Mouse (Mus musculus): ENCODE data around the gene Map7d1. TPM values are rescaled to one million over a fixed set of nuclear protein-coding genes. Genes with fewer than 3 reads are reported as not detected.

Map7d1 gene
- polyA plus RNA-seq, 1 experiment = 47.3 TPM

DNA sequence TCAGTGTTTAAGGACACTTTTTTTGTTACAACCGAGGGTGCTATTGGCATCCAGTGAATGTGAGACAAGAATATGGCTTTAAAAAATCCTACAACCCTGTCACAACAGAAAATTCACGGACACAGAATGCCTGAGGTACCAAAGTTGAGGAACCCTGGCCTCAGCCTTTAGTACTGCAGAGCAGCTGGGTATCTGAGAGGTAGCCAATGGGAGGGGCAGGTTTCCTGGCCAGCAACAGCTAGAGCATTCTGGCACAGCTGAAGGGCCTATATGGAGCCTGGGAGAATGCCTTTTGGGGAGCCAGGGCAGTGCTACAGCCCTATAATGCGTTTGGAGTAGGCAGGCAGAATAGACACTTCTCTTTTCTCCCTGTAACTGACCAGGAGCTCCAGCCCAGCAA is 2.9 kb upstream of the Map7d1 start:
- 43% methylated on average over 3 of the region's 3 CpGs for WGBS
- Histone ChIP-seq H3K4me1 (ENCODE audit: control insufficient read depth, insufficient read depth, insufficient read length, low read length) (peaks cover 21% of the 10 kb centered on the region), H3K36me3 (ENCODE audit: control insufficient read depth, insufficient read depth, low read length) (no peaks in the 10 kb centered on the region), H3K4me3 (ENCODE audit: low read depth, low read length) (no peak overlapping the region), H3K27ac (ENCODE audit: insufficient read depth, low read depth, low read length) (peak overlapping the region; percentile 55), H3K27me3 (ENCODE audit: control insufficient read depth, insufficient read depth, low read length) (no peaks in the 10 kb centered on the region)
- TF ChIP-seq POLR2A (IDR thresholded peaks at IDR 0.05; ENCODE audit: low read depth, low read length) = no peak

GRCm38 (mm10) chr4:126256967-126257881 is 1.1 kb upstream of the Map7d1 start:
- H3K4me3 ChIP-seq (ENCODE audit: low read depth, low read length) = peak overlapping the region; percentile 88
- 17% methylated on average over 26 of the region's 26 CpGs for WGBS
- peaks cover 23% of the 10 kb centered on the region for H3K4me1 ChIP-seq (ENCODE audit: control insufficient read depth, insufficient read depth, insufficient read length, low read length)
- H3K36me3 ChIP-seq (ENCODE audit: control insufficient read depth, insufficient read depth, low read length) = no peaks in the 10 kb centered on the region
- H3K27me3 ChIP-seq (ENCODE audit: control insufficient read depth, insufficient read depth, low read length) = no peaks in the 10 kb centered on the region
- peak overlapping the region; percentile 81; the same call in 1 of the 2 replicates for H3K27ac ChIP-seq (ENCODE audit: insufficient read depth, low read depth, low read length)
- TF ChIP-seq CTCF (IDR thresholded peaks at IDR 0.05; ENCODE audit: extremely low read depth, insufficient read length, insufficient replicate concordance, low read depth, low read length) = no peak
- TF ChIP-seq POLR2A (IDR thresholded peaks at IDR 0.05; ENCODE audit: low read depth, low read length) = peak; percentile 34; the same call in 1 of the 2 replicates

GRCm38 (mm10) chr4:126255113-126256001 is 786 bp downstream of the Map7d1 start:
- TF ChIP-seq CTCF (IDR thresholded peaks at IDR 0.05; ENCODE audit: extremely low read depth, insufficient read length, insufficient replicate concordance, low read depth, low read length) (no peak), POLR2A (IDR thresholded peaks at IDR 0.05; ENCODE audit: low read depth, low read length) (no peak)
- Histone ChIP-seq H3K36me3 (ENCODE audit: control insufficient read depth, insufficient read depth, low read length) (no peaks in the 10 kb centered on the region), H3K27ac (ENCODE audit: insufficient read depth, low read depth, low read length) (peak overlapping the region; percentile 81), H3K4me3 (ENCODE audit: low read depth, low read length) (peak overlapping the region; percentile 88), H3K27me3 (ENCODE audit: control insufficient read depth, insufficient read depth, low read length) (no peaks in the 10 kb centered on the region), H3K4me1 (ENCODE audit: control insufficient read depth, insufficient read depth, insufficient read length, low read length) (peaks cover 11% of the 10 kb centered on the region)
- 4% methylated on average over 50 of the region's 50 CpGs for WGBS

DNA sequence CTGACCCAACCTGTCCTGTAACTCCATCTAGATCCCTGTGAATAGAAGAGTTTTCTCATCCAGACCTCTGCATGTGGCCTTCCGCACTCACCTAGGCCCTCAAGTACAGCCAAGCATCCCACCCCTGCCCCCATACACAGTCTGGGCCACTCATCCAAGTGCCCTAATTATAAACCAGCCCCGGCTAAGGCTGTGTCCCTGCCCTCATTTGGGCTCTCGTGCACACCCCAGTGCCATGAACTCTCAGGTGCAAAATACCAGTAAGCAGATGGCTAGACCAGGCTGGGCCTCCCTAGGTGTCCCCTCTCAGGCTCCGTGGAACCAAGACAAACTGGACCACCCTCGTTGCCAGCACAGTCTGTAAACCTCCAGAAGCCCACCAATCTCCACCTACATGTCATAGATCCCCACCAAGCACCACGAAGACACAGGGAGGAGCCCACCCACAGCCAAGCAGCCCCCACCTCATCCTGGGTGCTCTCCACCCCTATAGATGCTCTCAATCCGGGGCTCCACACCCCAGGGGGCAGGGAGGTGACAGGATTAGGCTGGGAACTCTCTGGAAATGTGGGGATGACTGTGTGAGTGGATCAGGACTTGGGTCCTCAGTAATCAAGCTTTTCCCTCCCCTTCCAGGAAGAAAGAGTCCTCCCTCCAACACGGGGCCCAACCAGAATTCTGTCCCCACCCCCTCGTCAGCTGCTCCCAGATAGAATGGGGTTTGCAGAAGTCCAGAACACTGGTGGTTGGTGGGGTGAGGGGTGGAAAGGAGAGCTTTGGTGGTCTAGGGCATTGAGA is 1.6 kb downstream of the Map7d1 start:
- no peaks in the 10 kb centered on the region for H3K27me3 ChIP-seq (ENCODE audit: control insufficient read depth, insufficient read depth, low read length)
- TF ChIP-seq POLR2A (IDR thresholded peaks at IDR 0.05; ENCODE audit: low read depth, low read length) = no peak
- TF ChIP-seq CTCF (IDR thresholded peaks at IDR 0.05; ENCODE audit: extremely low read depth, insufficient read length, insufficient replicate concordance, low read depth, low read length) = no peak
- peaks cover 10% of the 10 kb centered on the region for H3K4me1 ChIP-seq (ENCODE audit: control insufficient read depth, insufficient read depth, insufficient read length, low read length)

DNA sequence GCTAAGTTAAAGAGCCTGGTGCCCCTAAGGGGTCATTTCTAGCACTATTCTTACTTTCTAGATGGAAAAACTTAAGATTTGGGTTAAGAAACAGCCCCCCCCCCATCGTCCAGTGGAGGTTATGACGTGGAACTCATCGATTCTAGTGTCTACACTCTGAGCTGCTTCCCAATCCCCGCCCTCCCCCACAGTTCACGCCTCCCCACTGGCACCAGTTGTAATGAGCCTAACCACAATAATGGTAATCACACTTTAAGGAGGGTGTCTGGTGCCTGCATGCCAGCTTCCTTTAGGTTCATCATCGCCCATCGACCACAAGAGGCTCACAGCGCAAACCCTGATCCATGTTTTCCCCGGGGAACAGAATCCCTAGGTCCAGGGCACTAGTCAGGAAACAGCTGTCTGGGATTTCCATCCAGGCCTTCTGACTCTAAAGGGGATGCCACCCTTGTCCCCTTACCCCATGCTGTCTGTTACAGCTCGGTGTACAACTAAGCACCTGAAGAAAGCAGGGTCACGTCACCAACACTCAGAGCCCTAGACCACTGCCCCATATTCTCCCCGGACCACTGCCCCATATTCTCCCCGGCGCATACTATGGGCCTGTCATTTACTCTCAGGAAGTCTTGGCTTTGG is 2.4 kb downstream of the Map7d1 start:
- Histone ChIP-seq H3K4me3 (ENCODE audit: low read depth, low read length) (no peak overlapping the region), H3K27ac (ENCODE audit: insufficient read depth, low read depth, low read length) (no peak overlapping the region), H3K36me3 (ENCODE audit: control insufficient read depth, insufficient read depth, low read length) (no peaks in the 10 kb centered on the region), H3K4me1 (ENCODE audit: control insufficient read depth, insufficient read depth, insufficient read length, low read length) (peaks cover 10% of the 10 kb centered on the region), H3K27me3 (ENCODE audit: control insufficient read depth, insufficient read depth, low read length) (no peaks in the 10 kb centered on the region)
- whole genome bisulfite sequencing = 74% methylated on average over 14 of the region's 14 CpGs
- TF ChIP-seq POLR2A (IDR thresholded peaks at IDR 0.05; ENCODE audit: low read depth, low read length) = no peak
- no peak for TF ChIP-seq CTCF (IDR thresholded peaks at IDR 0.05; ENCODE audit: extremely low read depth, insufficient read length, insufficient replicate concordance, low read depth, low read length)

More for the DNA sequence above, 1.6 kb downstream of the Map7d1 start:
- Histone ChIP-seq H3K27ac (ENCODE audit: insufficient read depth, low read depth, low read length) (no peak overlapping the region), H3K36me3 (ENCODE audit: control insufficient read depth, insufficient read depth, low read length) (no peaks in the 10 kb centered on the region), H3K4me3 (ENCODE audit: low read depth, low read length) (peak overlapping the region; percentile 88)
- 50% methylated on average over 9 of the region's 9 CpGs for WGBS

Measured in small intestine, adult 2 months (tissue).